Mouse (Mus musculus) spleen, embryonic (tissue): Measurements from ENCODE around the gene Rsrc2.
"Not testable (repeated sequence)": the region's sequence is repeated elsewhere in the genome, so short reads cannot be mapped to it uniquely, and the experiment has no call there.

ENCODE experiments used
- CTCF ChIA-PET: fragments of 350-600 bp; sonication (Branson Sonifier 250); formaldehyde crosslinking; loops from one replicate; lab custom pipeline; 2022; lab: Charles Lee

Gene Rsrc2

DNA sequence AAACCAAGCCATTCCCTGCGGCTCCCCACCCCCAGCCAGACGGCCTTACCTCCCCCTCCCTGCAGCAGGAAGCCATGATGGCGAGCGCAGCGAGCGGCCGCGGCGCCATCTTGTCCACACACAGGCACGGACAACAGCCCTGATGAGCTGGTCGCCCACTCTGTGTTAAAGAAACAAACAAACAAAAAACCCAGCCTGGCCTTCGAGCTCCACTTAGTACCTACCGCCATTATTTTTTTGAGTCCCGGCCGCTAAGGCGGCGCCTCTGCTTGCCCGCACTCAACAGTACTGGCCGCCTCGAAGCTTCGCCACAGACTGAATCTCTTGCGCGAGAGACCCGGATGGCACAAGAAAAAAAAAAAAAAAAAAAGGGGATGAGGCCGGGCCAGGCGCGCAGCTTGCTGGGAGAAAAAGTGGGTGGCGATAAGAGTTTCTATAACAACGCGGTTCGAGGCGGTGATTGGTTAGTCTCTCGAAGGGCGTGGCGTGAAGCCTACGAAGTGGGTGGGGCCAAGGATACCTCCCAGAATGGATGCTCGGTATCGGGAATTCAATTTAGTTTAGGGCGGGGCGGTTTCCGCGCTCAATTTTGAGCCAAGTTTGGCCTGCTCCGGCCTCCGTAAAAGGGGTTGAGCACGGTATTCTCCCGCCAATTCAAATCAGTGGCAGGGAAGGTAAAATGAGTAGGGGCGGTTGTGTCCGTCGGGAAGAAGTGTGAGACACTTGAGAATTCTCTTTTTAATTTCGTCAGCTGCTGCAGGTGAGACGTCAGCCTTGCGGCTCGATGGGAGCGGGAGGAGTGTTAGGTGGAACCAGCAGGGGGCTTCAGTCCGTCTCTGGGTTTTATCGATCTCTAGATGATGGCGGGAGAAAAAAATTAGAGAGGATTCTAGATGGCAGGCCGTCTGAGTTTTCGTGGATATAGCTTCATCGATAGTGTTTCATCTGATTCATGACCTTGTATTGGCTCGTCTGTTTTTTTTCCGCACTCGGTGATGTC is at the start of gene Rsrc2, which contains the start of gene Kntc1:
Gene Rsrc2 (minus strand): TSS at position 350 of the 1,000 bp plus-strand sequence.
Gene Kntc1 (plus strand): TSS at position 652 of the 1,000 bp plus-strand sequence.
- CTCF ChIA-PET, result interaction anchor here (0.6 to 0.8 kb wide), 3 partner anchors 18 to 735 kb away, joined by 3 to 6 read pairs (median 4); no protein-coding TSS in a partner anchor

- CTCF ChIA-PET, result no interaction called here
Measured at GRCm38 (mm10) chr5:123793081-123793480, 43.9 kb upstream of the Rsrc2 start.

DNA sequence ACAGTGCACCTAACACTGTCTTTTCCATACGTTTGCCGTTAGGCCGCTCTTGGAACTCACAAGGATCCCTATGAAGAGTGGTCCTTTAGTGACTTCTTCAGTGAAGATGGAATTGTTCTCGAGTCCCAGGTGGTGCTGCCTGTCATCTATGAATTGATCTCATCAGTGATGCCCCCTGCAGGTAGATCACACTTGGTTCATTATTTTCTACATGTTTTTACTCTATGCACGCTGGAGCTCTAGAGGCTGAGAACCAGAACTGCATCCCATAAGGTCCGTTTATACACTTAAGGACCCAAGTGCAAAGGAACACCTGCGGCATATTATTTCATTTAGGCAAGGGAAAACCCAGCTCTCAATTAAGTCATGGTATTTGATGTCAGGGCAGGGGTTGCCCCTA is 39.8 kb upstream of the Rsrc2 start:
- CTCF ChIA-PET, result no interaction called here

DNA sequence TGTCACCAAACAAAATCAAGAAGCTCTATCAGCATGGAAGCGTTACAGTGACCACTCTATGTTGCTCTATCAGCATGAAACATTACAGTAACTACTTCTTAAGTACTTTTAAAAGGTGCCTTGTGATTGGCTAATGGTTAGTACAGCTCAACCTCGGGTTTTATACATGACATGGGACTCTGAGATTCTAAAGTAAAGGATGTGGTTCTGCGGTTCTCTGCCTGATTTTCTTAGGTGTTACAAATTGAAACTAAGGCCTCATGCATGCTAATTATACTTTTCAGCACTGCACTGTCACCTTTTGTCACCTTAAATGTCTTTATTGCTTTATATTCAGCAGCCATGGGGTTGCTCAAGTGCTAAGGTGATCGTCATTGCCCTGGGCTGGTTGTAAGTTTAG is 32.6 kb upstream of the Rsrc2 start:
- CTCF ChIA-PET, result no interaction called here

GRCm38 (mm10) chr5:123780716-123781115 is 31.5 kb upstream of the Rsrc2 start:
- CTCF ChIA-PET, result no interaction called here

GRCm38 (mm10) chr5:123773441-123773840 is 24.2 kb upstream of the Rsrc2 start:
- CTCF ChIA-PET, result no interaction called here

DNA sequence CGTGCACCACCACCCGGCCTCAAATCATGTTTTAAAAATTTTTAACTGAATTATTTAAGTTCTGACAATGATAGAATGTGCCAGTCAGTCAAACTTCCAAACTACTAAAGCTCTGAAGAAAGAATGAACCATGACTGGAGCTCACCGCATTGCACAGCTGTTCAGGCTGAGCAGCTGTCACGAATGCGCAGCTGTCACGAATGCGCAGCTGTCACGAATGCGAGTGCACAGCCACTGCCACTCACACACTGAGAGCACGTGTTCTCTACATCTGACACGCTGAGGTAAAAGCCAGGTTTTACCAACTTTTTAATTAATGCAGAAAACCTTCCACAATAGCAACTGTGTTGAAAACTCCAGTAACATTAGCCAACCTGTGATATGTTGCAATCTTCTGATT is 17.2 kb upstream of the Rsrc2 start:
- CTCF ChIA-PET, result not testable (repeated sequence)

GRCm38 (mm10) chr5:123765506-123765905 is 16.3 kb upstream of the Rsrc2 start:
- CTCF ChIA-PET, result no interaction called here

DNA sequence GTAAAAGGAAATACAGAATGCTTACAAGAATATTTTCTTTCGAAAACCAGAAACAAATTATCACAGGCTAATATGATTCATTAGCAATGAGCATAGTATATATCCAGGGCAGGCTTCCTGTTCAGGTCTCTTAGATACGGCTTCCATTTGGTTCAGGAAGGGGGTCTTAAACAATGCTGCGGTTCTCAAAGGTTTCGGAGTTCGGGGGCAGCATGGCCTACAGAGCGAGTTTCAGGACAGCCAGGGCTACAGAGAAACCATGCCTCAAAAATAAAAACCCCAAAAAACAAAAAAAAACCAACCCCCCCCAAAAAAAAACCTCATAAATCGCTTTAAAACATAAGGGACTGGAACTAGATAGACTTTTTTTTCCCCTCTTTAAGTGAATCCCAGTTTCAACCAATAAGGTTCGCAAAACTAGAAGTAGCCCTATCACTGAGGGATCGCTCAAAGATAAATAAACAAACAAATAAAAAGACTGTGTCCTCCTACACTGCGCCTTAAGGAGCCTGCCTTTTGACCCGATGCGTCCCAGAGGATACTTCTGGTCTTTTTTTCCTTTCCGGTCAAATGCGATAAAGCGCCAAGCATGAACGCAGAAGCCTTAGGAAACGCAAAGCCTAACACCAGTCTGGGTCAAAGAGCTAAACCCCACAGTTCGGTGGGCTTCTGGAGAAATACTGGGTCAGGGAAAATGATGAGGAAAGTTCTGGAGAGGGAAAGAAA is 712 bp downstream of the Rsrc2 start:
- CTCF ChIA-PET, result interaction anchor here (0.6 to 0.9 kb wide), 4 partner anchors 17 to 736 kb away, joined by 3 to 6 read pairs (median 4); no protein-coding TSS in a partner anchor

DNA sequence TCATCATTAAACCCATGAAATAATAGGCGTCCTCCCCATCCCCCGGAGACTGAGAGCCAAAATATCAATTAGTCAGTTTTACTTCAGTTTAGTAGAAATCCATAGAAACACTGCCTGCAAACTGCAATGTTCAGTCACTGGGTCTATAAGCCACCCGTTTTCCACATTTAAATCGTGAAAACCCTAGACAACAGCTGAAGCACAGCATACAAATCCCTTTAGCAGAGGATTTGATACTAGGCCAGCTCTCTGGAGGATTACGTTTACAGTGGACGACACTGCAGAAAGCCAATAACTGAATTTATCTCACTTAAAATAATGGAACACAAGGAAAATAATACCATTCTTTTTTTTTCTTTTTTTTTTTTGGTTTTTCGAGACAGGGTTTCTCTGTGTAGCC is 1.6 kb downstream of the Rsrc2 start:
- CTCF ChIA-PET, result interaction anchor here (0.7 to 0.9 kb wide), 2 partner anchors 40 to 176 kb away, joined by 3 to 4 read pairs; no protein-coding TSS in a partner anchor

- CTCF ChIA-PET, result no interaction called here
Measured at GRCm38 (mm10) chr5:123746253-123746652, 3.0 kb downstream of the Rsrc2 start.

DNA sequence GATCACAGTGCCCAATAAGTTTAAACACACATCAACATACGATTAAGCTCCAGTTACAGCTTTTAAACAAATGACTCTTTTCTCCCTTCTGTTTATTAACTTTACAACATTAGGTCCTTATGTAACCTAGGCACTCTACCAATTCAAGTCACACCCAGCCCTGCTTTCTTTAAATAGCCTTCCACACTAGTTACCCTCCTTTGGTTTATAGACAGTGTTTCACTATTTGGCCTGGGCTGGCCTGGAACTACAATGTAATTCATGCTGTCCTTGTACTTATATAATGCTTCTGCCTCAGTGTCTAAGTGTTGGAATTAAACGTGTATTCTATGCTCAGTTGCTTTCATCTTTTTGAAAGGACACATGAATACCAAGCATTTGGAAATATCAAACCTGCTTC is 4.9 kb downstream of the Rsrc2 start:
- CTCF ChIA-PET, result no interaction called here

DNA sequence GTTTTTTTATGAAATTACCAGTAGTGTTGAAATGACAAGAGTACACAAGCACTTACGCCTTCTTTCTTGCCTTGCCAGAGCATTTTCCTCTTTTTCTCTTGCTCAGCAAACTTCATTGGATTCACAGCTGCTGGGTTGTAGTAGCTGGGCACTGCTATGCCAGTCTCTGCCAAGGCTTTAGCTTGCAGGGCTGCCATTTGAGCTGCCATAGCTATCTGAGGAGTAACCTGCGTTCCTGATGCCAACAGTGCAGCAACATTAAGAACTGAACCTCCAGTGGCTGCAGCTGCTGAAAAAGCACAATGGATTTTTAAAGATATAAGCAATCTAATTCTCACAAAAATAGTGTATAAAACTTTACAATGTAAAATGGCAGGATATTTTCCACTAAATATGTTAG is 18.2 kb downstream of the Rsrc2 start:
- CTCF ChIA-PET, result no interaction called here

DNA sequence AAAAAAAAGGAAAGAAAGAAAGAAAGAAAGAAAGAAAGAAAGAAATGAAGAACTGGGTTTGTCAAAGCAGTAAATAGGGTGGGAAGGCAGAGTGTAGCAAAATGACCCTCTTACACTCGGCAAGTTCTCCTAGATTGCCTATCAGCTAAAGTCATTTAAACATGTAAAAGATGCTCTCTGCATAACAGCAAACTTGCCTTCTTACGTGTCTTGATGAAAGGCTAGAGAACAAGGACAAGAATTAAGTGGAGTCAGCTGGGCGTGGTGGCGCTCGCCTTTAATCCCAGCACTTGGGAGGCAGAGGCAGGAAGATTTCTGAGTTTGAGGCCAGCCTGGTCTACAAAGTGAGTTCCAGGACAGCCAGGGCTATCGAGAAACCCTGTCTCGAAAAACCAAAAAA is 25.4 kb downstream of the Rsrc2 start:
- CTCF ChIA-PET, result not testable (repeated sequence)

DNA sequence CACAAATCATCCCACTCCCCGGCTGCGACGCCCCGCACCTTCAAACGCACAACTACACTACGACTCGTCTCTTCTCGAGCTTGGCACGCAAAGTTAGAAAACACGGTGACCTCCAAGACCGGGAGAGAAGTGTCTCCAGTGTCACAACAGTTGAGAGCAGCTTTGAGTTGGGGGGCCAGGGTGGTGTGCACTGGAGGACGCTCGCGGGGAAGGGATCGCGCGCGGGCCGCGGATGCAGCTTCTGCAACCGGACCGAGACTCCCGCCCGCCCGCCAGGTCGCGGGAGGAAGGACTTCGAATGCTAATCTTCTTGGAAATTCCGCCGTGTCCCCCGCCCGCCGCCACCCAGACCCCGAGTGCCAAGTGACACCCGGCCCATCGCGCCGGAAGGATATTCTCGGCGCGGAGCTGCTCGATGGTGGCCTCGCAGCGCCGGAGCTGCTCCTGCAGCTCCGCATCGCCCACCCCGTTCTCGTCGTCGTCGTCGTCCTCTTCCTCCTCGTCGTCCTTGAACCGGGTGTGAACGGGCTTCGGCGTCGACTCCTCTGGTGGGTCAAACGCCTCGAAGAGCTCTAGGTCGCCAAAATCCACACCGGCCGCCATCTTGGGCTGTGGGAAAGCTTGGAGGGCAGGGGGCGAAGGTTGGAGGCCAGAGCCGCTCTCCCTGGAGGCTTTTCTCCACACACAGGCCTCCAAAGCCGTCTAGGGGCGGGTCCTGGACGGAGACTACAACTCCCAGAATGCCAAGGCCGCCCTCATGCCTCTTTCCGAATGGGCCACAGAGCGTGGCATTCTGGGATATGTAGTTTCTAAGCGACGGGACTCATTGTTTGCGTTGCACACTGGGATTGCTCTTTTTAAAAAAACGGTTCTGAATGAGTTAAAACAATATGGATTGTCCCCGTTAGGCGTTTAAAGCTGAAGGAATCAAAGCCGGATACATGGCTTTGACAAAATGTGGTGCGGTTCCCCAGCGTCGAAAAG is 28.6 kb downstream of the Rsrc2 start, which contains the start of gene Zcchc8:
Gene Zcchc8 (minus strand): TSS at position 773 of the 984 bp plus-strand sequence.
- CTCF ChIA-PET, result interaction anchor here (0.6 kb wide), 1 partner anchor 283 kb away, joined by 4 read pairs; no protein-coding TSS in a partner anchor

- CTCF ChIA-PET, result no interaction called here
Measured at GRCm38 (mm10) chr5:123714622-123715021, 34.6 kb downstream of the Rsrc2 start.

DNA sequence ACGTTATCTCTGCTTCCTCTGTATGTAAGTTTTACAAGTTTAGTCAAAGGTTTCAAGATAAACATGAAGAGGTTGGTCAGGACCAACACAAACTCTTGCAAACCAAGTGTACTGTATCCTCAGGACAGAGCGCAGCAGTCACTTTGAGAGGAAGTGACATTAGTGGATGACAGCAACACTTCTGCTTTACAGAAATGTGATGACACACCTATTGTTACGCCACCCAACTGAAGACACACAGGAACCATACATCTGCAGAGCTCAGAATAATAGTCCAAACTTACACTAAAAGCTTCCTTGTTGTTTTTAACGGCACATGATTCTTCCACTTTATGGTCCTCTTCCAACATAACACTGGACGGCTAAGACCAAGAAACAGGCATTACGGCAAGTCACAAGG is 35.4 kb downstream of the Rsrc2 start:
- CTCF ChIA-PET, result no interaction called here

DNA sequence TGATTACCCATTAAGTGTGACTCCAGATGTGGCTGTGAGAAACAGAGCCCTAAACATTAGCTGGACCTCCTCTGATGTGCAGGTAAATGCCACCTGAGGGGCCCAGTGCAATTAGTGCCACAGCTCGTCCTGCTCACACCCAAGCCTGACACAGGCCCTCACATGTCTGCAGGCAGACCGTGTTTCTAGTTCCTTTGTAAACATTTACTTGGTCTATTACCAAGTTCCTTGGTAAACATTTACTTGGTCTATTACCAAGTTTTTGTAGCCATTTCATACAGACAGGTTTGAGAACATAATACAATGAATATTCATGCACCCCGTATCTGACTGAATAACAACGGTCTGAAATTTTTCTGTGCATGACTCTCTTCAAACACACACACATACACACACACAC is 39.6 kb downstream of the Rsrc2 start:
- CTCF ChIA-PET, result no interaction called here

DNA sequence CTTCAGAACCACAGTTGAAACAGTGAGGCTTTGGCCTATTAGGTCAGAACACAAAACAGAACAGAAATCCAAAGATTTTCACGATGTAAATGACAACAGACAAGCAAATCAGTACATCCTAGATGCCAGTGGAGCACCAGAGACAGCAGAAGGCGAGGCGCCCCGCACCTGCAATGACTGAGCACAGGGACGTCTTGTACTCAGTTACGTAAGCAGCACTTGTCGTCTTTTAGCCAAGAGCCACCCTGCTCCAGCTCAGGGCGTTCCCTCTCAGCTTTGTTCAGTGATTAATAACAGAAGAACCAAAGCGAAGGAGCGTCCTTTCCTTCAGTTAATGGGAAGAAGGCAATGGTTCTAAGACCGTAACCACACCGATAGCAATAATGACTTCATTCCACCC is 40.6 kb downstream of the Rsrc2 start:
- CTCF ChIA-PET, result no interaction called here

- CTCF ChIA-PET, result no interaction called here
Measured at GRCm38 (mm10) chr5:123700625-123701024, 48.6 kb downstream of the Rsrc2 start.

GRCm38 (mm10) chr5:123699198-123699597 is 50.0 kb downstream of the Rsrc2 start:
- CTCF ChIA-PET, result interaction anchor here (0.6 kb wide), 1 partner anchor 27 kb away, joined by 9 read pairs; no protein-coding TSS in a partner anchor
